9 mouse cellular contexts compared by ENCODE assay signal in genomic region chr16:76323594-76324307, GRCm38 (mm10). TPM values are rescaled to one million over a fixed set of nuclear protein-coding genes. Genes with fewer than 3 reads are reported as not detected.
DNase-seq lines count a peak whose midpoint lies in the region; ATAC-seq and TF ChIP-seq lines count a peak whose summit lies in the region.
"Had no signal": no experiment of that assay in that cellular context is flagged by ENCODE, and none has a peak within 500 bp of the region (broad histone marks: within the 10 kb centered on the region; RNA-seq: fewer than 3 reads in every experiment).

No protein-coding gene starts in this region.

- TF ChIP-seq CTCF in MEL (IDR thresholded peaks at IDR 0.05 in 2 of 3, conservative IDR thresholded peaks at IDR 0.05 in 1 of 3; ENCODE audit: control insufficient read depth in 1 of 3, insufficient read depth in 1 of 3, low read depth in 2 of 3, low read length in 3 of 3, poor library complexity in 1 of 3, severe bottlenecking in 1 of 3): no peak

- H3K4me2 ChIP-seq in kidney, embryonic 16.5 days (replicated peaks; ENCODE audit: low read depth, low read length): no peak overlapping the region

- no peak for DNase-seq in kidney, adult 8-10 months
- peak; percentile 86 for DNase-seq in MEL (ENCODE audit: low read depth, low spot score)
- peak; percentile 41 to 68 for DNase-seq in natural killer cell, adult 2 months (ENCODE audit: low spot score in 2 of 2)
- no peak for DNase-seq in adipocyte (ENCODE audit: low spot score)
- no peak for DNase-seq in kidney, postnatal 10 days
- DNase-seq in thymus, postnatal 14 days: no peak
- DNase-seq: thymus, postnatal 36 days had no signal

- WGBS in kidney, embryonic 16.5 days: 85% methylated on average over 4 of the region's 4 CpGs

- H3K27ac ChIP-seq in kidney, embryonic 16.5 days (ENCODE audit: low read length): 0 out of 2 replicates have a peak overlapping the region, but pooled peaks have one; percentile 20
- peak overlapping the region; percentile 99 for H3K27ac ChIP-seq in MEL (ENCODE audit: control insufficient read depth, low read depth, low read length)

- H3K4me3 ChIP-seq in kidney, embryonic 16.5 days (ENCODE audit: low read length): no peak overlapping the region
- H3K4me3 ChIP-seq in MEL (ENCODE audit: control insufficient read depth in 1 of 2, insufficient read depth in 1 of 2, low read depth in 2 of 2, low read length in 2 of 2): no peak overlapping the region

- no peak for TF ChIP-seq POLR2A in MEL (IDR thresholded peaks at IDR 0.05; ENCODE audit: control insufficient read depth in 1 of 2, insufficient read depth in 1 of 2, low read depth in 1 of 2, low read length in 2 of 2, poor library complexity in 1 of 2)

- H3K9ac ChIP-seq in kidney, embryonic 16.5 days (replicated peaks; ENCODE audit: low read length): no peak overlapping the region
- peak overlapping the region; percentile 45 for H3K9ac ChIP-seq in MEL (ENCODE audit: control insufficient read depth, low read depth, low read length, poor library complexity, severe bottlenecking)

- TF ChIP-seq EP300 in MEL (IDR thresholded peaks at IDR 0.05; ENCODE audit: low read depth in 1 of 2, low read length in 2 of 2): peak; percentile 61 to 89

- ATAC-seq in kidney, embryonic 16.5 days (ENCODE audit: low FRiP score, low TSS enrichment): no peak
- ATAC-seq in granulocyte monocyte progenitor cell, adult 5-6 weeks (replicated peaks; ENCODE audit: poor library complexity, severe bottlenecking): peak; percentile 50

- TF ChIP-seq RAD21 in MEL (IDR thresholded peaks at IDR 0.05; ENCODE audit: low read depth, low read length): no peak

- no peaks in the 10 kb centered on the region for H3K9me3 ChIP-seq in kidney, embryonic 16.5 days (ENCODE audit: low read length)
- H3K9me3 ChIP-seq in MEL (replicated peaks; ENCODE audit: insufficient read depth, low read length): no peaks in the 10 kb centered on the region

- peaks cover 10% of the 10 kb centered on the region for H3K79me2 ChIP-seq in MEL (ENCODE audit: control insufficient read depth, insufficient read depth, low read length, poor library complexity)

- no peaks in the 10 kb centered on the region for H3K27me3 ChIP-seq in kidney, embryonic 16.5 days (ENCODE audit: insufficient read depth, low read length)
- H3K27me3 ChIP-seq in MEL (ENCODE audit: control insufficient read depth in 1 of 2, insufficient read depth in 2 of 2, low read length in 2 of 2): no peaks in the 10 kb centered on the region

- H3K36me3 ChIP-seq in kidney, embryonic 16.5 days (ENCODE audit: insufficient read depth, low read length): 0 out of 2 replicates have a peak, but pooled peaks cover 5% of the 10 kb centered on the region
- H3K36me3 ChIP-seq in MEL (ENCODE audit: control insufficient read depth in 1 of 2, insufficient read depth in 2 of 2, low read length in 2 of 2): peaks cover 2 to 51% of the 10 kb centered on the region in 2 experiments

- peaks cover 32% of the 10 kb centered on the region for H3K4me1 ChIP-seq in kidney, embryonic 16.5 days (ENCODE audit: insufficient read depth, low read length)
- H3K4me1 ChIP-seq in MEL (ENCODE audit: control insufficient read depth in 1 of 2, insufficient read depth in 2 of 2, low read length in 2 of 2): peaks cover 26 to 32% of the 10 kb centered on the region in 2 experiments

TF ChIP-seq in MEL, 35 proteins besides CTCF, POLR2A, EP300 and RAD21:
- no peak for TF ChIP-seq UBTF (IDR thresholded peaks at IDR 0.05; ENCODE audit: borderline replicate concordance, insufficient read depth, low read depth, low read length)
- peak; percentile 69 for TF ChIP-seq GATA1 (IDR thresholded peaks at IDR 0.05; ENCODE audit: low read depth, low read length)
- peak; percentile 28; the same call in 1 of the 2 replicates for TF ChIP-seq ZNF384 (IDR thresholded peaks at IDR 0.05; ENCODE audit: low read depth, low read length)
- no peak for TF ChIP-seq ZC3H11A (IDR thresholded peaks at IDR 0.05; ENCODE audit: low read depth, low read length)
- no peak for TF ChIP-seq SMC3 (IDR thresholded peaks at IDR 0.05; ENCODE audit: low read depth, low read length)
- no peak for TF ChIP-seq JUND (IDR thresholded peaks at IDR 0.05; ENCODE audit: low read depth, low read length)
- no peak for TF ChIP-seq USF2 (IDR thresholded peaks at IDR 0.05; ENCODE audit: borderline replicate concordance in 1 of 2, insufficient read depth in 1 of 2, low read depth in 1 of 2, low read length in 2 of 2)
- TF ChIP-seq CHD2 (IDR thresholded peaks at IDR 0.05; ENCODE audit: low read length): no peak
- peak; percentile 96 for TF ChIP-seq TAL1 (IDR thresholded peaks at IDR 0.05; ENCODE audit: low read length)
- TF ChIP-seq MAX (IDR thresholded peaks at IDR 0.05; ENCODE audit: low read length): 0 out of 2 replicates have a peak, but pooled peaks have one; percentile 21
- TF ChIP-seq MAZ (IDR thresholded peaks at IDR 0.05; ENCODE audit: low read depth, low read length): 0 out of 2 replicates have a peak, but pooled peaks have one; percentile 24
- TF ChIP-seq HCFC1 (IDR thresholded peaks at IDR 0.05; ENCODE audit: low read depth, low read length): 0 out of 2 replicates have a peak, but pooled peaks have one; percentile 22
- TF ChIP-seq SIN3A (IDR thresholded peaks at IDR 0.05; ENCODE audit: low read length): 0 out of 2 replicates have a peak, but pooled peaks have one; percentile 37
- TF ChIP-seq MXI1 (IDR thresholded peaks at IDR 0.05; ENCODE audit: low read depth, low read length): 0 out of 2 replicates have a peak, but pooled peaks have one; percentile 20
- peak; percentile 85 for TF ChIP-seq TCF12 (IDR thresholded peaks at IDR 0.05; ENCODE audit: low read depth, low read length)
- TF ChIP-seq ETS1 (IDR thresholded peaks at IDR 0.05; ENCODE audit: low read depth, low read length): peak; percentile 69; the same call in 1 of the 2 replicates
- no peak for TF ChIP-seq USF1 (IDR thresholded peaks at IDR 0.05; ENCODE audit: low read depth, low read length)
- no peak for TF ChIP-seq MYC (IDR thresholded peaks at IDR 0.05; ENCODE audit: low read depth, low read length)
- peak; percentile 71; the same call in 1 of the 2 replicates for TF ChIP-seq MYB (IDR thresholded peaks at IDR 0.05; ENCODE audit: low read depth, low read length)

RNA-seq across cellular contexts. Expression of gene Nrip1, which starts 49.9 kb away (rescaled TPM):
- 49.3 and 57.6 TPM in 2 replicates for polyA plus RNA-seq in kidney, embryonic 16.5 days (2015; fragmentation: Nextera tagmentation; extraction: Ambion mirVana)
- 13.6 and 16.2 TPM in 2 replicates for total RNA-seq in MEL (2012; rRNA removed)
- polyA plus RNA-seq in MEL (2012; ENCODE audit: insufficient read depth in 1 of 2, insufficient read length in 2 of 2, low read depth in 1 of 2, low replicate concordance in 2 of 2, missing spikeins in 1 of 2): 10 to 100 TPM; 21.1 to 42.6 TPM
- total RNA-seq in granulocyte monocyte progenitor cell, adult 5-6 weeks (2014; fragmentation: Nextera tagmentation): 20.2 and 21.0 TPM in 2 replicates
- 10.3 and 11.7 TPM in 2 replicates for total RNA-seq in granulocyte monocyte progenitor cell, adult 5-6 weeks (2017)

Comparison
In these comparisons a context has a peak if more than half of its experiments do, and no peak if none do; other contexts are left out.
1. DNase-seq: peak in MEL (single experiment) and natural killer cell, adult 2 months (2 of 2); none in kidney, adult 8-10 months (0 of 2), adipocyte (single experiment), kidney, postnatal 10 days (single experiment) and thymus, postnatal 14 days (single experiment).